Mouse (Mus musculus) stomach, embryonic 15.5 days (tissue): ENCODE measurements around the gene Kdm4a. TPM values are rescaled to one million over a fixed set of nuclear protein-coding genes. Genes with fewer than 3 reads are reported as not detected.

ENCODE experiments used
- ATAC-seq: fragments of 200-750 bp; cut with Nextera tagmentation; 2 replicates; pipeline ENCODE4 v1.8.0; 2017; ENCODE audit warnings: low read depth, moderate number of reproducible peaks, moderate TSS enrichment; ENCODE audit not compliant: insufficient read depth, low FRiP score
- H3K27ac ChIP-seq: fragments of 300-500 bp; sonication (generic); 2 replicates; pipeline ENCODE4 v1.5.1; 2015; ENCODE audit warnings: mild to moderate bottlenecking, inconsistent platforms
- H3K27me3 ChIP-seq: fragments of 300-500 bp; sonication (generic); replicated peaks from 2 replicates; pipeline ENCODE4 v1.6.1; 2015; ENCODE audit warnings: inconsistent platforms
- H3K36me3 ChIP-seq: fragments of 300-500 bp; sonication (generic); 2 replicates; pipeline ENCODE4 v1.6.1; 2015; ENCODE audit warnings: inconsistent platforms
- H3K4me1 ChIP-seq: fragments of 300-500 bp; sonication (generic); 2 replicates; pipeline ENCODE4 v1.6.1; 2015; ENCODE audit warnings: inconsistent platforms
- H3K4me2 ChIP-seq: fragments of 300-500 bp; sonication (generic); 2 replicates; pipeline ENCODE4 v1.6.1; 2015; ENCODE audit warnings: mild to moderate bottlenecking, inconsistent platforms
- H3K4me3 ChIP-seq: fragments of 300-500 bp; sonication (generic); replicated peaks from 2 replicates; pipeline ENCODE4 v1.5.1; 2015; ENCODE audit warnings: inconsistent platforms
- H3K9ac ChIP-seq: fragments of 300-500 bp; sonication (generic); 2 replicates; pipeline ENCODE4 v1.6.1; 2015; ENCODE audit warnings: inconsistent platforms
- H3K9me3 ChIP-seq: fragments of 300-500 bp; sonication (generic); 2 replicates; pipeline ENCODE4 v1.6.1; 2016; ENCODE audit warnings: inconsistent platforms
- WGBS: fragments of 180-500 bp; shearing (Covaris S2); methylation state at CpG from one replicate; pipeline ENCODE4 v1.1.7; 2015; 5-methylcytosine and 5-hydroxymethylcytosine counted together
- polyA plus RNA-seq: library from polyadenylated mRNA; unstranded; fragments of >200 nt; fragmentation: Nextera tagmentation; extraction: Ambion mirVana; gene quantifications from 2 replicates; pipeline ENCODE4 v1.2.1, GENCODE M21; 2015

Gene Kdm4a
- polyA plus RNA-seq, 1 experiment from 2014 or later = 30.8 TPM

DNA sequence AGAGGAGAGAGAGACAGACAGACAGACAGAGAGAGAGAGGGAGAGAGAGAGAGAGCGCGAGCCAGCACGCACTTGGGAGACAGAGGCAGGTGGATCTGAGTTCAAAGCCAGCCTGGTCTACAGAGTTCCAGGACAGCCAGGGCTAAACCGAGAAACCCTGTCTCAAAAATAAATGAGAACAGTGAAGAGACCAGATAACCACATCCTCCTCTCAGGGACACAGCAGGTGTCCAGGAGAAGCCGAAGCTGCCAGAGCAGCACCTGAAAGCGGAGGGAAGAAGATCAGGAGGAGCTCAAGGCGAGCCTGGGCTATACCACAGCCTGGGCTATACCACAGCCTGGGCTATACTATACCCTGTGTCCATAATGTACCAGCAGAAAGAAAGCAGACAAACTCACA is 29.0 kb downstream of the Kdm4a start:
- no peak for ATAC-seq
- H3K4me1 ChIP-seq = no peaks in the 10 kb centered on the region
- H3K4me2 ChIP-seq = no peak overlapping the region
- H3K27me3 ChIP-seq = no peaks in the 10 kb centered on the region
- no peak overlapping the region for H3K9ac ChIP-seq
- peaks cover 80% of the 10 kb centered on the region for H3K36me3 ChIP-seq
- no peak overlapping the region for H3K27ac ChIP-seq
- WGBS = 96% methylated on average over 7 of the region's 7 CpGs
- no peak overlapping the region for H3K4me3 ChIP-seq
- no peaks in the 10 kb centered on the region for H3K9me3 ChIP-seq

GRCm38 (mm10) chr4:118149956-118150680 is 29.7 kb downstream of the Kdm4a start:
- Histone ChIP-seq H3K4me2 (no peak overlapping the region), H3K27ac (no peak overlapping the region), H3K9me3 (no peaks in the 10 kb centered on the region), H3K4me3 (no peak overlapping the region), H3K4me1 (no peaks in the 10 kb centered on the region), H3K36me3 (peaks cover 80% of the 10 kb centered on the region), H3K9ac (no peak overlapping the region), H3K27me3 (no peaks in the 10 kb centered on the region)
- no peak for ATAC-seq
- 83% methylated on average over 14 of the region's 14 CpGs for WGBS

DNA sequence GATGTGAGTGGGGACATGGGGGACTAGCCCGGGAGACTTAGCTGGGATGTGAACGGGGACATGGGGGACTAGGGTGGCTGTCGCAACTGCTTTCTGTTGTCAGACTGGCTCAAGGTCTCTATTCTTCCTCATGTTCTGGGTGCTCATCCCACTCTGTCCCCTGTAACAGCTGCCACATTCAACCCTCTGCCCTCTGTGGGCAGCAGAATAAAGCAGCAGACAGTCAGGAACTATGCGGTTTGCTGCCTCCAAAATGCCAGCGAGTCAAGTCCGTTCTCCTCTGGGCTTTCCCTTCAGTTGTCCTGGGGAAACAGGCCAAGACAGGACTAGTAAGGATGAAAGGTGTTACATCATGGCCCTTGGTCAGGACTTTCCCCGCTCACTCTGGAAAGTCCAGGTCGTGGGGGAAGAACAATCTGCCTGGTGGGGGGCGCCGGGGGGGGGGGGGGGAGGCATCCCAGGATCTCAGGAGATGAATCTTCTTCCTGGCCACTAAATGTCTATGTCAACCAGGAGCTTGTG is 30.7 kb downstream of the Kdm4a start:
- no peak for ATAC-seq
- no peak overlapping the region for H3K9ac ChIP-seq
- H3K27me3 ChIP-seq = no peaks in the 10 kb centered on the region
- no peaks in the 10 kb centered on the region for H3K9me3 ChIP-seq
- WGBS = 87% methylated on average over 10 of the region's 10 CpGs
- no peak overlapping the region for H3K4me3 ChIP-seq
- H3K27ac ChIP-seq = no peak overlapping the region
- H3K4me1 ChIP-seq = no peaks in the 10 kb centered on the region
- H3K36me3 ChIP-seq = peaks cover 89% of the 10 kb centered on the region
- H3K4me2 ChIP-seq = no peak overlapping the region

- no peak overlapping the region for H3K4me2 ChIP-seq
- H3K36me3 ChIP-seq = peaks cover 92% of the 10 kb centered on the region
- no peaks in the 10 kb centered on the region for H3K4me1 ChIP-seq
- ATAC-seq = no peak
- no peak overlapping the region for H3K27ac ChIP-seq
- H3K9ac ChIP-seq = no peak overlapping the region
- no peaks in the 10 kb centered on the region for H3K27me3 ChIP-seq
- WGBS = 52% methylated on average over 10 of the region's 10 CpGs
- no peak overlapping the region for H3K4me3 ChIP-seq
- no peaks in the 10 kb centered on the region for H3K9me3 ChIP-seq
Measured at GRCm38 (mm10) chr4:118148317-118148687, 31.5 kb downstream of the Kdm4a start.

DNA sequence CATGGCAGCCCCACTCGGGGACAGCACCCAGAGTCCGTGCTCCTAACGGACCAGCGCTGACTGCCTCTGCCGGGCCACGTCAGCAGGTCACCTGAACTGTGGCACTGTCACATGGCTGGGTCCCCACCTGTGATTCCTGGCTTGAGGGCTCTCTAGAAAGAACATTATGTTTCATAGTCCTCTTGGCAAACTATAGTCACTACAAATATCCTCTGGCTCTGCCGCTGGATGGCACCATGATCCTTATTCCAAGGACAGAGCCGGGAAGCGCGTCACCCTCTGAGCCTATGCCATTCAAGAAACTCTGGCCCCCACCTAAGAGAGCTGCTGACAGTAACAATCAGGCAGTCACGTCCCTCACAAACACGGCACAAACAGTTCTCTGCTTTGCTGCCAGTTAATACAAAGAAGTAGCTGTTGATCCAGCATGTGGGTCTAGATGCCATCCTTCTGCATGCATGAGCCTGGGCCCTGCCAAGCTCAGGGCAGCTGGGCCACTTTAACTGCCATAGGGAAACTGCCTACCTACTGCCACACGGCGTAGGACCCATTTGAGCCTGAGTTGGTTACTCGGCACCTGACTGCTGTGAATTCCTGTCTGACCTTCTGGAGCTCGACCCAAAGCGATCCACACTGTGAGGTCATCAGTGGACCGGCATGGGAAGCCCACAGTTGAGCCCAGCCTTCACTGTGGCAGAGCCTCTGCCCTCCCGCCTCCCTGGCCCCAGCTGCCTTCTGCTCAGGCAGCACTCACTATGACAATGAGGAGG is 32.1 kb downstream of the Kdm4a start:
- no peaks in the 10 kb centered on the region for H3K27me3 ChIP-seq
- peaks cover 90% of the 10 kb centered on the region for H3K36me3 ChIP-seq
- H3K4me1 ChIP-seq = no peaks in the 10 kb centered on the region
- H3K9ac ChIP-seq = no peak overlapping the region
- H3K27ac ChIP-seq = no peak overlapping the region
- WGBS = 86% methylated on average over 19 of the region's 19 CpGs
- H3K9me3 ChIP-seq = no peaks in the 10 kb centered on the region
- ATAC-seq = no peak
- H3K4me3 ChIP-seq = no peak overlapping the region
- H3K4me2 ChIP-seq = no peak overlapping the region

GRCm38 (mm10) chr4:118147090-118147489 is 32.8 kb downstream of the Kdm4a start:
- no peak for ATAC-seq
- Histone ChIP-seq H3K27ac (no peak overlapping the region), H3K4me3 (no peak overlapping the region), H3K9me3 (no peaks in the 10 kb centered on the region), H3K9ac (no peak overlapping the region), H3K4me1 (no peaks in the 10 kb centered on the region), H3K4me2 (no peak overlapping the region), H3K36me3 (peaks cover 89% of the 10 kb centered on the region), H3K27me3 (no peaks in the 10 kb centered on the region)
- 84% methylated on average over 10 of the region's 10 CpGs for WGBS

DNA sequence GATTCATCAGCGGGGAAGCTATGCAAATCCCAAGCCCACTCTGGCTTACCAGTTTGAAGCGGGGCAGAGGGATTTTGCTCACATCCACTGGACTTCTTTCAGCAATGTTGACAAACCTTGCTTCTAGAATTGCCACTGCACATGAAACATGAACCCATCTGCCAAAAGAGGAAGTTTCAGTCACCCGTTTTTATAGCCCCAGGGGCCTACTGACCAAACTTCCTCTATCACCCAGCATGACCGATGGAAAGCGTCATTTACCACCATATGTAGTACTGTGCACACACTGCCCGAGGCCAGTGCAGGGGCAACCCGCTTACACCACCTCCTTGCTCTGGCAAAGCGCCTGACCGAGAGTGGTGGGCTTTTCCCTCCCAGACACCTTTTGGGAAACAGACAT is 35.5 kb downstream of the Kdm4a start:
- H3K9me3 ChIP-seq = no peaks in the 10 kb centered on the region
- WGBS = 79% methylated on average over 9 of the region's 9 CpGs
- no peak overlapping the region for H3K4me2 ChIP-seq
- peaks cover 81% of the 10 kb centered on the region for H3K36me3 ChIP-seq
- no peak overlapping the region for H3K27ac ChIP-seq
- no peak for ATAC-seq
- no peak overlapping the region for H3K4me3 ChIP-seq
- H3K9ac ChIP-seq = no peak overlapping the region
- no peaks in the 10 kb centered on the region for H3K4me1 ChIP-seq
- H3K27me3 ChIP-seq = no peaks in the 10 kb centered on the region

DNA sequence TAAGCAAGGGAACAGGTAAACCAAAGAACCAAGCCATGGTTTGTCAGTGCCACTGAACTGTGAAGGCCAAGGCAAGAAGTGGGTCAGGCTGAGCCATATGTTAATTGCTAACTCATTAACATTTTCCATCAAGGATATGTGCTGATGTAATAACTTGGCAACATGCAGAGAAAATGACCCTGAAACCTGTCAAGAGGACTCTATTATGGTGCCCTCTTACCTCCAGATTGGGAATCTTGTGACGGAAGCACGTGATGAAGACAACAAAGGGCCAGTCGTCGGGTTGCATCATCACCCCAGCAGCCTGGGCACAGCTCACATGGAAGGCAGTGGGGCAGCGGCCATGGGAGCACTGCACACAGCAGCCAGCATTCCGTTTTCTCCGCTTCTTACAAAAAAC is 36.2 kb downstream of the Kdm4a start:
- Histone ChIP-seq H3K27me3 (no peaks in the 10 kb centered on the region), H3K4me2 (no peak overlapping the region), H3K9me3 (no peaks in the 10 kb centered on the region), H3K36me3 (peaks cover 79% of the 10 kb centered on the region), H3K4me1 (no peaks in the 10 kb centered on the region), H3K9ac (no peak overlapping the region), H3K27ac (no peak overlapping the region), H3K4me3 (no peak overlapping the region)
- WGBS = 88% methylated on average over 7 of the region's 7 CpGs
- no peak for ATAC-seq

DNA sequence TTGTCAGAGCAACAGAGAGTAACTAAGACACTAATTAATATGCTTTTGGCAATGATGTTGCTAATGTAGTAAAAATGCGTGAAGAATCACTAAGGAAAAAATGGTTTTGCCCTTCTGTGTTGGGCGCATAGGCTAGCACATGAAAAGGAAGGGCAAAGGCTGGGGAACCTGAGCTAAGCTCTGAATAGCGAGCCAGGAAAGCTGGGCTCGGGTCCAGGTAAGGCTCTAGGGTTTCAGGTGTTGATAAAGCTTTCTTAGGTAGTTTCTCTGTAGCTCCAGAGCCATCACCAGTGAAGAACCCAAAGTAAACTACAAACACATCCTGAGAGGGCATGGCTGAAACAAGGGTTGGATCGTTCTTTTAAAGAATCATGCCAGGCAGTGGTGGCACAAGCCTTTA is 38.3 kb downstream of the Kdm4a start:
- ATAC-seq = no peak
- Histone ChIP-seq H3K4me2 (no peak overlapping the region), H3K9ac (no peak overlapping the region), H3K9me3 (no peaks in the 10 kb centered on the region), H3K27me3 (no peaks in the 10 kb centered on the region), H3K4me3 (no peak overlapping the region), H3K27ac (no peak overlapping the region), H3K4me1 (no peaks in the 10 kb centered on the region), H3K36me3 (peaks cover 76% of the 10 kb centered on the region)
- WGBS = 92% methylated on average over 5 of the region's 5 CpGs

GRCm38 (mm10) chr4:118138891-118139290 is 41.0 kb downstream of the Kdm4a start:
- H3K36me3 ChIP-seq = peaks cover 55% of the 10 kb centered on the region
- 62% methylated on average over 5 of the region's 5 CpGs for WGBS
- no peak for ATAC-seq

GRCm38 (mm10) chr4:118137857-118138256 is 42.0 kb downstream of the Kdm4a start:
- ATAC-seq = no peak
- H3K9me3 ChIP-seq = no peaks in the 10 kb centered on the region
- H3K36me3 ChIP-seq = peaks cover 47% of the 10 kb centered on the region
- WGBS = 86% methylated on average over 16 of the region's 16 CpGs
- H3K27ac ChIP-seq = no peak overlapping the region
- H3K4me2 ChIP-seq = no peak overlapping the region
- H3K27me3 ChIP-seq = no peaks in the 10 kb centered on the region
- 0 out of 2 replicates have a peak, but pooled peaks cover 15% of the 10 kb centered on the region for H3K4me1 ChIP-seq
- H3K9ac ChIP-seq = no peak overlapping the region
- H3K4me3 ChIP-seq = no peak overlapping the region

More at GRCm38 (mm10) chr4:118138891-118139290, 41.0 kb downstream of the Kdm4a start:
- H3K9ac ChIP-seq = no peak overlapping the region
- H3K4me1 ChIP-seq = 0 out of 2 replicates have a peak, but pooled peaks cover 6% of the 10 kb centered on the region
- no peak overlapping the region for H3K4me2 ChIP-seq
- H3K4me3 ChIP-seq = no peak overlapping the region
- no peak overlapping the region for H3K27ac ChIP-seq
- no peaks in the 10 kb centered on the region for H3K27me3 ChIP-seq
- no peaks in the 10 kb centered on the region for H3K9me3 ChIP-seq

- no peak overlapping the region for H3K9ac ChIP-seq
- H3K36me3 ChIP-seq = peaks cover 43% of the 10 kb centered on the region
- no peaks in the 10 kb centered on the region for H3K9me3 ChIP-seq
- H3K27ac ChIP-seq = no peak overlapping the region
- H3K4me2 ChIP-seq = no peak overlapping the region
- ATAC-seq = no peak
- peaks cover 16% of the 10 kb centered on the region; the same call in 1 of the 2 replicates for H3K4me1 ChIP-seq
- no peaks in the 10 kb centered on the region for H3K27me3 ChIP-seq
- no peak overlapping the region for H3K4me3 ChIP-seq
- 92% methylated on average over 10 of the region's 10 CpGs for WGBS
Measured at GRCm38 (mm10) chr4:118137311-118137710, 42.5 kb downstream of the Kdm4a start.
